Mouse (Mus musculus) embryonic facial prominence, embryonic 13.5 days (tissue): ENCODE data around the gene Kmt2b. TPM values are rescaled to one million over a fixed set of nuclear protein-coding genes. Genes with fewer than 3 reads are reported as not detected.

ENCODE experiments used
- ATAC-seq: fragments of 200-750 bp; cut with Nextera tagmentation; 2 replicates; pipeline ENCODE4 v1.8.0; 2017; ENCODE audit warnings: low read depth; ENCODE audit not compliant: insufficient number of reproducible peaks, insufficient read depth, low FRiP score, low TSS enrichment
- H3K27ac ChIP-seq: fragments of 300-500 bp; sonication (generic); 2 replicates; pipeline ENCODE4 v1.5.1; 2015; ENCODE audit warnings: moderate library complexity, mild to moderate bottlenecking, inconsistent platforms
- H3K27me3 ChIP-seq: fragments of 300-500 bp; sonication (generic); 2 replicates; pipeline ENCODE4 v1.6.1; 2015; ENCODE audit warnings: mild to moderate bottlenecking, inconsistent platforms
- H3K36me3 ChIP-seq: fragments of 300-500 bp; sonication (generic); 2 replicates; pipeline ENCODE4 v1.6.1; 2015; ENCODE audit warnings: mild to moderate bottlenecking, inconsistent platforms
- H3K4me1 ChIP-seq: fragments of 300-500 bp; sonication (generic); 2 replicates; pipeline ENCODE4 v1.6.1; 2015; ENCODE audit warnings: inconsistent platforms
- H3K4me2 ChIP-seq: fragments of 300-500 bp; sonication (generic); 2 replicates; pipeline ENCODE4 v1.6.1; 2015; ENCODE audit warnings: moderate library complexity, mild to moderate bottlenecking, inconsistent platforms
- H3K4me3 ChIP-seq: fragments of 300-500 bp; sonication (generic); 2 replicates; pipeline ENCODE4 v1.5.1; 2015; ENCODE audit warnings: mild to moderate bottlenecking, inconsistent platforms
- H3K9ac ChIP-seq: fragments of 300-500 bp; sonication (generic); 2 replicates; pipeline ENCODE4 v1.6.1; 2015; ENCODE audit warnings: mild to moderate bottlenecking, inconsistent platforms
- H3K9me3 ChIP-seq: fragments of 300-500 bp; sonication (generic); 2 replicates; pipeline ENCODE4 v1.6.1; 2016; ENCODE audit warnings: inconsistent platforms
- WGBS: fragments of 180-500 bp; shearing (Covaris S2); methylation state at CpG from one replicate; pipeline ENCODE4 v1.1.7; 2015; ENCODE audit warnings: mixed read lengths; 5-methylcytosine and 5-hydroxymethylcytosine counted together
- polyA plus RNA-seq: library from polyadenylated mRNA; unstranded; fragments of >200 nt; fragmentation: Nextera tagmentation; extraction: Ambion mirVana; gene quantifications from 2 replicates; pipeline ENCODE4 v1.2.1, GENCODE M21; 2015

The Kmt2b gene
- polyA plus RNA-seq, 1 experiment from 2014 or later: 13.8 TPM

DNA sequence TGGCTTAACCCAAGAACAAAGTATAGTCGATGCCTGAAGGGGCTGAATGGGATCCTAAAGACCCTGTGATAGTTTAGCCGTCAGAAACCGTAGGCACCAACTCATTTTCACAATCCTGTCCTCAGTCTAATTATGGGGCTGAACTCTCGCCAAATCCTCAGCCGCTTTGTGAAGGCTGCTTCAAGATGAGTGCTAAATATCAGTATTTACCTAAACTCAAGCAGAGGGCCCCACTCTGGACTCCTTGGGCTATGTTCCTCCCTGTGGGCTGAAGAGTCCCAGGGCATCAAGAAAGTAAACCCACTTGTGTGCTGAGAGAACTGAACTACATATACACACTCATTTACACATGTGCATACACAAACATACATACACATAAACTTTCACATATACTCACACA, 8.3 kb upstream of the Kmt2b start:
- Histone ChIP-seq H3K27me3 (no peaks in the 10 kb centered on the region), H3K4me1 (no peaks in the 10 kb centered on the region), H3K4me2 (no peak overlapping the region), H3K27ac (no peak overlapping the region), H3K9ac (no peak overlapping the region), H3K9me3 (no peaks in the 10 kb centered on the region), H3K4me3 (no peak overlapping the region), H3K36me3 (no peaks in the 10 kb centered on the region)
- no peak for ATAC-seq
- 61% methylated on average over 5 of the region's 5 CpGs for whole genome bisulfite sequencing

DNA sequence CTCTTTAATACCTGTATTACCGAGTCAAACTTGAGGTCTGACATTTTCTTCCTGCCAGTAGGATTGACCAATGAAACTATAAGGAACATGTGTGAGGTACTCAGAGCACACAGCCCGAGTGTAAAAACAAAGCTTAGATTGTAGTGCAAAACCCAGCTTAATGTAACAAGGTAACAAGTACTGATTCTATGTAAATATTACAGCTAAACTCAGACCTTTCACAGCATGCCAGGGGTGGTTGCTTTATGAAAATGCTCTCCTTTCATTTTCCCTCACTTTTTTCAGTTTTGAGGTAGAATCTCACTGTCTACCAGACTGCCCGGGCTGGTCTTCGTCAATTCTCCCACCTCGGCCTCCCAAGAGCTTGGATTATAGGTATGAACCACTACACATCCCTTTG, 7.6 kb upstream of the Kmt2b start:
- H3K27ac ChIP-seq: no peak overlapping the region
- no peaks in the 10 kb centered on the region for H3K27me3 ChIP-seq
- H3K36me3 ChIP-seq: no peaks in the 10 kb centered on the region
- H3K4me1 ChIP-seq: no peaks in the 10 kb centered on the region
- H3K4me3 ChIP-seq: no peak overlapping the region
- H3K4me2 ChIP-seq: no peak overlapping the region
- no peak overlapping the region for H3K9ac ChIP-seq
- 72% methylated on average over 5 of the region's 5 CpGs for WGBS
- no peak for ATAC-seq
- no peaks in the 10 kb centered on the region for H3K9me3 ChIP-seq

DNA sequence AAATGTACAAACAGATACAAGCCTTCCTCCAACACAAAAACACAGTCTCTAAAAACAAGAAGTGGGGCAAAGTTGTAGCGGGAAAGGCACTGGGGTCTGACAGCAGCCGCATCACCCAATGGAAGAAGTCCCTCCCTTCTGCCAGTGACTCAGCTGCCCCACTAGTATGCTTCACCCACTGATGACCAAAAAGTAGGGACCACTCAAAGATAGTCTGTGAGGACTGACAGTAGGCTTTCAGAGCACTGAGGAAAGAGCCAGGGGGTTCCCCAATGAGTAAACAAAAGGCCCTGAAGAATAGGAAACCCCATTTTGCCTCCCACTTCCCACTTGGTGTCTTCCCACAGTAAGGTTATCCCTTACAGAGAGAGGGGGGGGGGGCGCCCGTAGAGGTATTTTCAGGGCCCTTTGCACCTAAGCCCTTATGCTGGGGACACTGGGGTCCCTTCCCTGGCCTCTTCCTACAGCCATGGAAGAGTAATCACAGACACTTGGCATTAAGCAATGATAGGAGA, 6.0 kb upstream of the Kmt2b start:
- Histone ChIP-seq H3K4me2 (no peak overlapping the region), H3K27ac (no peak overlapping the region), H3K27me3 (no peaks in the 10 kb centered on the region), H3K4me3 (no peak overlapping the region), H3K36me3 (no peaks in the 10 kb centered on the region), H3K4me1 (peaks cover 5% of the 10 kb centered on the region), H3K9ac (no peak overlapping the region), H3K9me3 (no peaks in the 10 kb centered on the region)
- WGBS: 59% methylated on average over 4 of the region's 4 CpGs
- ATAC-seq: no peak

DNA sequence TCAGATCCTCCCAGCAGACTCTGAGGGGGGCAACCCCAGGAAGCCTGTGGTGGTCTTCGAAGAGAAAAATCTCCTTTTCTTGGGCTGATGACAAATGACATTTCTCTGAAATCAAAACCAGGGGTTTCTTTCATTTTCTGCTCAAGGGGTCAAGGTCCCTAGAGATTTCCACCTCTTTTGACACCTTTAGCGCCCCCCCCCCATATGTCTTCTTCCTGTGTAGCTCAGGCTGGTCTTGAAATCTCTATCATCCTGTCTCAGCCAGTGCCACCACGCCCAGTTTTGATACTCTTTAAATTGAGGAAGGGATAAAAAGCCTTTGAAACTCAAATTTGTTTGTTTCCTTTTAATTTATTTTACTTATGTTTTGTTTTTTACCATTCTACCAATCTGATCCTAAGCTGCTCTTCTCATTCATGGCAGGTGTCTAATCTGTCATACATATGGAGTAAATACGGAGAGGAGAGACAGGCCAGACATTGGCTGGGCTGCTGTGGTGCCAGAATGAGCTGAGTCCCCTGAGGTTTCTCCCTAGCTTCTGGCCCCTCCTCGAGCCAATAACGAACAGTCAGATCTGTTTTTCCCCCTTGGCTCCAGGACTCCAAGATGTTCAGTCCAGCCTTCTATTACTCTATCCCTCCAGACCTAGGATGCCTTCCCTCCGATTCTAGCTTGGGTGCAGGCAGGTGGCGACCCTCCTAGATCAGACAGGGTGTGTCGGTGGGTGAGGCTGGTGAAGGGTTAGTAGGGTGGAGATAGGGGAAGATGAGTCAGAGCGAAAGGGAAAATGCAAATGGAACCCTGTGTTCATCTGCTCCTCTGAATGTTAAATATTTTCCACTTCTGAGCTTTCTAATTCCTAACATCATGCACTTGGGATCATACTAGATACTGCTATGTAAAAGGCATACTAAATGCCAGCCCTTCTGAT, 5.3 kb upstream of the Kmt2b start:
- Histone ChIP-seq H3K36me3 (no peaks in the 10 kb centered on the region), H3K27ac (no peak overlapping the region), H3K4me1 (peaks cover 5% of the 10 kb centered on the region), H3K9ac (no peak overlapping the region), H3K4me2 (no peak overlapping the region), H3K4me3 (no peak overlapping the region), H3K27me3 (no peaks in the 10 kb centered on the region), H3K9me3 (no peaks in the 10 kb centered on the region)
- ATAC-seq: no peak
- 74% methylated on average over 10 of the region's 10 CpGs for WGBS

DNA sequence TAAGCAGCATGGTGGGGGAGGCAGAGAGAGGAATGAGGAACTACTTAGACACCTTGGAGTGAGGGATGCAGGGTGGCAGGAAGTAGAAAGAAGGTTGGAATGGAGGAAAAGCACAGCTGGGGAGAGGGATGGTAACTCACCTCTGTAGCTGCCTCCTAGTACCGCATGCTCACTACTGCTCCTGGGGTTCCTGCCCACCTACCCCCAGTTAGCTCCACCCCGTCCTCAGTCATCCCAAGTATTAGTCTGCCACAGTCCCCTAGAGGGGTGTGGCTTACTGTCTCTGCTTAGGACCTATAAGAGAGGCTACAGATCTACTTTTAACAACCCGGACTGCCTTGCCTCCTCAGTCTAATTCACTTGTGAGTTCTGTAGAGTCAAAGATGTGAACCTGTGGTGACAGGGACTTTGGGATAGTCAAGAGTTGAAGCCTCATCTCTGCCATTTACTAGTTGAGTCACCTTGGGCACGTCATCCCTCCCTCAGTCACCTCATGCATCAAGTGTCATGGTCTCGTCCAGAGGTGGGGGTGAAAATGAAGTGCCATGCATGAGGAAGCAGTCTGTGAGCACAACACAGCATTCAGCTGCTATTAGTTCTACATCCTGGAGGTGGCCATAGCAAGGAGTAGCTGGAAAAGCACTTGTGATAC, 4.4 kb upstream of the Kmt2b start:
- no peaks in the 10 kb centered on the region for H3K9me3 ChIP-seq
- WGBS: 51% methylated on average over 5 of the region's 5 CpGs
- H3K4me3 ChIP-seq: no peak overlapping the region
- no peak overlapping the region for H3K4me2 ChIP-seq
- no peak overlapping the region for H3K27ac ChIP-seq
- H3K27me3 ChIP-seq: no peaks in the 10 kb centered on the region
- H3K4me1 ChIP-seq: peaks cover 5% of the 10 kb centered on the region
- ATAC-seq: no peak
- no peak overlapping the region for H3K9ac ChIP-seq
- H3K36me3 ChIP-seq: no peaks in the 10 kb centered on the region

DNA sequence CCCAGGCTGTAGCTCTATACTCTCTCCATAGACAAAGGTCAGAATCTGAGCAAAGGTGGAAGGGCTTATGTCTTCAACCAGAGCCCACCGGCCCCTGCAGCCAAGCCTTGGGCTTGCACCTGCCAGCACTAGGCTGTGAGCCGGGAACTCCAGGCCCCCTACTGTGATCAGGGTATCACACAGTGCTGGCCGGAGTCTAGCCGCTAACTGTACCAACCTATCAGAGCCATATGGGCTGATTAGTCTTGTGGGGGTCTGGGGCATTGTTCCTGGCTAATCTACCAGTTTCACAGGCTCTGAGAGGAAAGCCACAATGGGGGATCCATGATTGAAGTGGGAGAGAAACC, 3.1 kb upstream of the Kmt2b start:
- 50% methylated on average over 4 of the region's 4 CpGs for WGBS
- Histone ChIP-seq H3K4me3 (no peak overlapping the region), H3K4me2 (no peak overlapping the region), H3K9ac (no peak overlapping the region), H3K27me3 (no peaks in the 10 kb centered on the region), H3K9me3 (no peaks in the 10 kb centered on the region), H3K36me3 (peaks cover 3% of the 10 kb centered on the region), H3K4me1 (peaks cover 17% of the 10 kb centered on the region), H3K27ac (no peak overlapping the region)
- ATAC-seq: no peak

DNA sequence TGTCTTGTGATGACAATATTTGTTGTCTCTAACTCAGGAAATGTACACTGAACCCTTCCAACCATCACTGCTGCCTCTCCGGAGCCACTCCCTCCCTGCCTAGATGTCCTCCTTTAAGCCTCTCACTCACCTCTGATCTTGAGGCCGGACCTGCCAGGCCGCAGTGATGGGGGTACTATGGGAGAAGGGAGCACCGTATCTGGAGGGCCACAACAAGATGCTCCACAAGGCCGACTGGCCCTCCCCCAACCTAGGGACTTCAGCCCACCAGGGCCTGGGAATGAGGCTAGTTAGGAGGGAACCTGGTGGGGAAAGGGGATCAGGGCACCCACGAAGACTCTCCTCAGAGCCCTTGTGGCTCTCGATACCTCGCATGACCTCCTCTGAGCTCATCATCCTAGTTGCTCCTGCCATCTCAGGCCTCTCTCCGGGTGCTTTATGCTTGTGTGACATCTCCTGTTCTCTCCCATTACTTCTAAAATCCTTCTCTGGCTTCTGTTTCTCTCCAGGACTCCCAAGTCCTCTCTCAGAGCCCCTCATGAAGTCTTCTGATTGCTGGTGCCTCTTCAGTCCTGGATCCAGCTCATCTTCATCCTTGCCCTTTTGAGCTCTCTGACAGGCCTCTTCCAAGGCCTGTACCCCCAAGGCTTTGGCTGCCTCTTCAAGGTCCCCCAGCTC, 2.5 kb upstream of the Kmt2b start:
- H3K27me3 ChIP-seq: no peaks in the 10 kb centered on the region
- H3K36me3 ChIP-seq: peaks cover 8% of the 10 kb centered on the region
- WGBS: 80% methylated on average over 9 of the region's 9 CpGs
- H3K4me3 ChIP-seq: no peak overlapping the region
- peak overlapping the region; percentile 37; the same call in 1 of the 2 replicates for H3K9ac ChIP-seq
- H3K9me3 ChIP-seq: no peaks in the 10 kb centered on the region
- no peak overlapping the region for H3K27ac ChIP-seq
- peaks cover 19% of the 10 kb centered on the region for H3K4me1 ChIP-seq
- no peak for ATAC-seq
- no peak overlapping the region for H3K4me2 ChIP-seq

DNA sequence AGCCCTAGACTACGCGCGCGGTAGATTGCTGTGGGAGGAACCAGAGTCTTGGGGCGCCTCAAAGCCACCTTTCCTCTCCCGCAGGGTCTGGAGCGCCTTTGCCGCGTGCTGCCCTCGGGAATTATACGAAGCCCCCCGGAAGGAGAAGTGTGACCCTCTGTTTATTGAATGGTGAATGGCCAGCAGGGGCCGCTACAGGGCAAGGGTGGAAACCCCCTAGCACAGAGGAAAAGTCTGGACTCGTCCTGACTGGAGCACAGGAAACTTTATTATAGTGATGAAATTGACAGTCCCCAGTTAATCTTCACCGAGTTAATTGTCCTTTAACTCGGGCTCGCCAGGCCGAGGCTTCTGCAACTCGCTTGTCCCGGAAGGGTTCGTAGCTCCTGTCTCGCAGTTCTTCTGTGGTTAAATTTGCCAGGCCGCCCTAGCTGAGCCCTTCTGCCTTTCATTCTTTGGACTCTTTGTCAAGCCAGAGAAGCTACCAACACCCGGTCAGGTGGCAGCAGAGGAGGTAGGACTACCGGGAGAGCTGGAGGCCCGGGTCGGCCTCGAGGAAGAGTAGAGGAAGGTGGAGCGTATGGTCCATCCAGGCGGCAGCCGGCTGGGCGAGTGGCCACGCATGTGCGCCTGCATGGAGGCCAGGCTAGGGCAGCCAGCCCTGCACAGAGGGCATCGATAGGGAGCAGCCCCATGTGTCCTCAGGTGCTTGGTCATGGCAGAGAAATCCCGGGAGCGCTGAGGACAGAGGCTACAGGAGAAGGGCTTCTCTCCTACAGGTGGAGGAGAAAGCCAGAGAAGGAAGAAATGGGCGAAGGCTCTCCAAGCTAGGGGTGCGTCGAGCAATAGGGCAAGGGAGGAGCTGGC, 1.1 kb upstream of the Kmt2b start:
- H3K4me1 ChIP-seq: peaks cover 19% of the 10 kb centered on the region
- H3K27me3 ChIP-seq: no peaks in the 10 kb centered on the region
- H3K27ac ChIP-seq: peak overlapping the region; percentile 92
- no peaks in the 10 kb centered on the region for H3K9me3 ChIP-seq
- H3K4me2 ChIP-seq: peak overlapping the region; percentile 84
- peaks cover 22% of the 10 kb centered on the region for H3K36me3 ChIP-seq
- H3K9ac ChIP-seq: peak overlapping the region; percentile 99
- H3K4me3 ChIP-seq: peak overlapping the region; percentile 99
- 26% methylated on average over 40 of the region's 40 CpGs for WGBS
- ATAC-seq: peak; percentile 59; the same call in 1 of the 2 replicates

DNA sequence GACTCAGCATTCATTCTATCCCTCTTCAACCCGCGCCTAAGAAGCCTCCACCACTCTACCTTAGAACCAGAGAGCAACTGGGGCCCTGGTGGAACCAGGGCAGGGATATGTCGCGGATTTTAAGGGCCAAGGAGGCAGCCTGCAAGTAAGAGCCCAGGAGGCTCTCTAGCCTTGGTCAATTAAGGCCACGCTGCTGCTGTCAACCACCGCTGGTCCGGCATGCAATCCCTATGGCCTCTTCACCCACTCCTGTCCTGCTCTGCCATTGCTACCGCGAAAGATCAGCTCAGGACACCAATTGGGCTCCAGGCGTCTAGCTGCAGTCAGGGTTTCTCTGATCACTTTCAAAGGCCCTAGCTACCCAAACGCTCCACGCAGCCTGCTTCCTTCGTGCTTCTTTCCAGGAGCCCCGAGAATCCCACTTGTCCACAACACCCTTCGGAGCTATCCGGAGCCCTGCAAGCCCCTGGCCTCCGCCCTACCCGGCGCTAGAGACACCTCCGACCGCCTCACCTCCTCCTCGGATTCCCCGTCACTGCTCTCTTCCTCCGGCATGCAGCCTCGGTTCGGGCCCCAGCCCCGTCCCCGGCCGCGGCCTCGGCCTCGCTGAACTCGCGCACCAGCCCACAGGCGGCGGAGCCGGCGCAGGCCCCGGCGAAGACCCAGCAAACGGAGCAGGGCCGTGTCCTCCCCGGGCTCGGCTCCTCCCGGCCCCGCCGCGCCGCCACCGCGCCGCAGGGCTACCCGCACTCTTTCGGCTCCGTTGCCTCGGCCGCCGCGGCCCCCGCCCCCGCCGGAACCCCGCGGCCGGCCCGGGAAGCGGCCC, 471 bp downstream of the Kmt2b start:
- Histone ChIP-seq H3K9ac (peak overlapping the region; percentile 99), H3K9me3 (no peaks in the 10 kb centered on the region), H3K4me2 (peak overlapping the region; percentile 84), H3K27ac (peak overlapping the region; percentile 92), H3K36me3 (peaks cover 38% of the 10 kb centered on the region), H3K27me3 (no peaks in the 10 kb centered on the region), H3K4me3 (peak overlapping the region; percentile 99), H3K4me1 (peaks cover 19% of the 10 kb centered on the region)
- WGBS: under 1% methylated on average over 65 of the region's 67 CpGs
- no peak for ATAC-seq

DNA sequence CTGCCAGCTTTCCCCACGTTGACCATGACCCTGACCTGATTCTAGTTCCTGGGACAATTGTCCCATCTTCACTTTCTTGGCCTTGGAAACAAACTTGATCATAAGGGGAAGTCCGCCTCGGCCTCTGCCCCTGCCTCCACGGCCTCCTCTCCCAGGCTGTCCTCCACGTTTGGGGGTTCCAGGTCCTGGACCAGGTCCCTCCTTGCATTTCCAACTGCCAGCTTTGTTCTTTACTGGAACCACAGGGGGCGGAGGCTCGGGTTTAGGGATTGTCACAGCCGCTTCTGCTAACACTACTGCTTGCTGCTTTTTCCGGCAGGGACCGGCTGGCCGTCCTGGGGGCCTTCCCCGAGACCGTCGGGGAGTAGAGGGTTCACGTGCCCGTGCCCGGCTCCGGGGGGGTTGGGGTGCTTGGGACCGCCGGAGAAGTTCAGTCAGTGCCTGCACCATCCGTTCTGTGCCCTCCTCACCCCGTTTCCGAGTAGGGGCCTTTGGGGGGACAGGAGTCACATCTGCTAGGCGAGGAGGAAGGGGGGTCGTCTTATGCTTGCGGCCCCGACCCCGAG, 2.0 kb downstream of the Kmt2b start:
- H3K27me3 ChIP-seq: no peaks in the 10 kb centered on the region
- H3K9ac ChIP-seq: peak overlapping the region; percentile 99
- H3K4me3 ChIP-seq: peak overlapping the region; percentile 99
- WGBS: 89% methylated on average over 28 of the region's 28 CpGs
- H3K27ac ChIP-seq: no peak overlapping the region
- no peak for ATAC-seq
- no peaks in the 10 kb centered on the region for H3K9me3 ChIP-seq
- peaks cover 54% of the 10 kb centered on the region for H3K36me3 ChIP-seq
- peak overlapping the region; percentile 84 for H3K4me2 ChIP-seq
- H3K4me1 ChIP-seq: peaks cover 19% of the 10 kb centered on the region
